14 mouse cellular contexts compared by ENCODE assay signal in the genomic region with DNA sequence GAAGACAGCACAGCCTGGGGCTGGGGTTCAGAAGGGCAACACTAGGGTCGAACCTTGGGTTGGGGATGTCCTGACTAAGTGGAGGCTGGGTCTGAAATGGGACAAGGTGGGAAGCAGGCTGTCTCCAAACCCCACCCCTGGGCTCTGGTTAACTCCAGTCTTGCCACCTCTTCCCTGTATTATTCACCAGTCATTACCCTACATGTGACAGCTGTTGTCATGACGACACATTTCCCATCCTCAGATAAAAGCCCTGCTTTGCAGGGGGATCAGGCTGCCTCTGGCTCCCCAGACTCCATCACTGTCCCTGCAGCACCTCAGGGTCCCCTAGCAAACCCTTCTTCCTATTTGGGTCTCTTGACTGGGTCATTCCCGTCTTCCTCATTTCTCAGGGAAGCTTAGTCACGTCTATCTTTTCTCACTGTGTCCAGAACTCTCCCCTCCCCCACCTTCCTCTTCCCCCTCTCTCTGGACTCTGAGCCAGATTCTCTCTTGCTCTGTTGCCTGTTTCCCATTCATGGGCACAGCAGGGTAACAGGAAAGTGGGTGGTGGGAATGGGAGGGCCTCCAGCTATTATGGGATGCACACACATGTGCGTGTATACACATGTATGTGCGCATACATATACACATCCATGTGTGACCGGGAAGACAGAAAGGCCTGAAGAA. TPM values are rescaled to one million over a fixed set of nuclear protein-coding genes. Genes with fewer than 3 reads are reported as not detected.
DNase-seq lines count a peak whose midpoint lies in the region; ATAC-seq and TF ChIP-seq lines count a peak whose summit lies in the region.
"Had no signal": no experiment of that assay in that cellular context is flagged by ENCODE, and none has a peak within 500 bp of the region (broad histone marks: within the 10 kb centered on the region; RNA-seq: fewer than 3 reads in every experiment).

No protein-coding gene starts in this region.

- H3K36me3 ChIP-seq in hindbrain, postnatal 0 days (ENCODE audit: insufficient read depth, low read length): no peaks in the 10 kb centered on the region
- no peaks in the 10 kb centered on the region for H3K36me3 ChIP-seq in neural tube, embryonic 15.5 days
- H3K36me3 ChIP-seq in intestine, embryonic 15.5 days: no peaks in the 10 kb centered on the region

- no peak overlapping the region for H3K4me2 ChIP-seq in hindbrain, postnatal 0 days (ENCODE audit: low read depth, low read length)
- H3K4me2 ChIP-seq in neural tube, embryonic 15.5 days: no peak overlapping the region
- no peak overlapping the region for H3K4me2 ChIP-seq in intestine, embryonic 15.5 days (replicated peaks)

- WGBS in hindbrain, postnatal 0 days: 48% methylated on average over 7 of the region's 7 CpGs
- 65% methylated on average over 7 of the region's 7 CpGs for WGBS in neural tube, embryonic 15.5 days
- 66% methylated on average over 7 of the region's 7 CpGs for WGBS in intestine, embryonic 15.5 days

- ATAC-seq in hindbrain, postnatal 0 days: peak; percentile 69
- ATAC-seq in neural tube, embryonic 15.5 days (ENCODE audit: low FRiP score): 0 out of 2 replicates have a peak, but pooled peaks have one; percentile 21
- ATAC-seq in intestine, embryonic 15.5 days: no peak

- no peak for TF ChIP-seq CTCF in layer of hippocampus, adult 2 months (conservative IDR thresholded peaks at IDR 0.05)
- TF ChIP-seq CTCF in brain, embryonic 14.5 days (IDR thresholded peaks at IDR 0.05; ENCODE audit: borderline replicate concordance, extremely low read depth, insufficient read depth, insufficient read length): no peak
- no peak for TF ChIP-seq CTCF in hindbrain, postnatal 0 days (IDR thresholded peaks at IDR 0.05; ENCODE audit: low read depth)

- no peaks in the 10 kb centered on the region for H3K9me3 ChIP-seq in hindbrain, postnatal 0 days (ENCODE audit: low read length)
- no peaks in the 10 kb centered on the region for H3K9me3 ChIP-seq in neural tube, embryonic 15.5 days (replicated peaks)
- no peaks in the 10 kb centered on the region for H3K9me3 ChIP-seq in intestine, embryonic 15.5 days

- peaks cover 6% of the 10 kb centered on the region for H3K4me1 ChIP-seq in hindbrain, postnatal 0 days (ENCODE audit: insufficient read depth, low read length)
- peaks cover 5% of the 10 kb centered on the region for H3K4me1 ChIP-seq in neural tube, embryonic 15.5 days
- 0 out of 2 replicates have a peak, but pooled peaks cover 8% of the 10 kb centered on the region for H3K4me1 ChIP-seq in intestine, embryonic 15.5 days (replicated peaks)

- no peak overlapping the region for H3K9ac ChIP-seq in hindbrain, postnatal 0 days (replicated peaks; ENCODE audit: low read length)
- H3K9ac ChIP-seq in neural tube, embryonic 15.5 days (replicated peaks): no peak overlapping the region
- no peak overlapping the region for H3K9ac ChIP-seq in intestine, embryonic 15.5 days

- no peak for DNase-seq in layer of hippocampus, adult 2 months (ENCODE audit: low spot score in 2 of 2)
- no peak for DNase-seq in layer of hippocampus, postnatal 36 days
- DNase-seq in brain, embryonic 14.5 days (ENCODE audit: low read depth): peak; percentile 66
- peak; percentile 29 for DNase-seq in hindbrain, postnatal 0 days (ENCODE audit: low spot score)
- no peak for DNase-seq in testis, postnatal 14 days (ENCODE audit: low spot score)
- DNase-seq: heart, postnatal 14 days; left cerebral cortex, postnatal 4 days; thymus, adult 18-20 months had no signal

- H3K4me3 ChIP-seq in layer of hippocampus, adult 2 months: no peak overlapping the region
- H3K4me3 ChIP-seq in hindbrain, postnatal 0 days (ENCODE audit: low read length): no peak overlapping the region
- H3K4me3 ChIP-seq in neural tube, embryonic 15.5 days (replicated peaks): no peak overlapping the region
- no peak overlapping the region for H3K4me3 ChIP-seq in intestine, embryonic 15.5 days (replicated peaks)

- H3K27me3 ChIP-seq in hindbrain, postnatal 0 days (ENCODE audit: insufficient read depth, low read length): no peaks in the 10 kb centered on the region
- no peaks in the 10 kb centered on the region for H3K27me3 ChIP-seq in neural tube, embryonic 15.5 days (replicated peaks)
- H3K27me3 ChIP-seq in intestine, embryonic 15.5 days (replicated peaks): no peaks in the 10 kb centered on the region

- 0 out of 2 replicates have a peak overlapping the region, but pooled peaks have one; percentile 10 for H3K27ac ChIP-seq in layer of hippocampus, adult 2 months
- no peak overlapping the region for H3K27ac ChIP-seq in hindbrain, postnatal 0 days
- H3K27ac ChIP-seq in neural tube, embryonic 15.5 days (replicated peaks): no peak overlapping the region
- no peak overlapping the region for H3K27ac ChIP-seq in intestine, embryonic 15.5 days
- H3K27ac ChIP-seq: macrophage had no signal

- TF ChIP-seq POLR2A in brain, embryonic 14.5 days (IDR thresholded peaks at IDR 0.05; ENCODE audit: borderline replicate concordance, extremely low read depth, insufficient read depth, insufficient read length, poor library complexity, severe bottlenecking): no peak

RNA-seq across cellular contexts. Expression of a gene that starts 15.1 kb away (rescaled TPM):
- total RNA-seq in layer of hippocampus, adult 2 months (2021): under 1 TPM in 1 of 2 experiments, not detected in 1; 0.26 TPM
- under 1 TPM in 1 of 2 experiments, not detected in 1; 0.07 TPM for total RNA-seq in layer of hippocampus, postnatal 36 days (2021)
- 0.18 and 0.30 TPM in 2 replicates for polyA plus RNA-seq in brain, embryonic 14.5 days (2012; rRNA removed)
- 0.47 and 0.99 TPM in 2 replicates for total RNA-seq in hindbrain, postnatal 0 days (2014; rRNA removed)
- polyA plus RNA-seq in hindbrain, postnatal 0 days (2015; fragmentation: Nextera tagmentation; extraction: Ambion mirVana): 0.89 and 1.1 TPM in 2 replicates
- 0.60 and 0.72 TPM in 2 replicates for polyA plus RNA-seq in neural tube, embryonic 15.5 days (2015; fragmentation: Nextera tagmentation; extraction: Ambion mirVana)
- polyA plus RNA-seq in intestine, embryonic 15.5 days (2015; fragmentation: Nextera tagmentation; extraction: Ambion mirVana): 1.3 and 1.7 TPM in 2 replicates
- total RNA-seq: neutrophil, adult 5-6 weeks had no signal
- polyA plus RNA-seq: macrophage had no signal

RNA-seq across cellular contexts. Expression of a gene that starts 39.6 kb away (rescaled TPM):
- total RNA-seq in layer of hippocampus, adult 2 months (2021): not detected
- not detected for total RNA-seq in layer of hippocampus, postnatal 36 days (2021)
- polyA plus RNA-seq in brain, embryonic 14.5 days (2012; rRNA removed): 0.03 TPM in 1 of 2 replicates, not detected in the other
- total RNA-seq in hindbrain, postnatal 0 days (2014; rRNA removed): not detected in 2 replicates
- polyA plus RNA-seq in hindbrain, postnatal 0 days (2015; fragmentation: Nextera tagmentation; extraction: Ambion mirVana): not detected in 2 replicates
- not detected in 2 replicates for polyA plus RNA-seq in neural tube, embryonic 15.5 days (2015; fragmentation: Nextera tagmentation; extraction: Ambion mirVana)
- polyA plus RNA-seq in intestine, embryonic 15.5 days (2015; fragmentation: Nextera tagmentation; extraction: Ambion mirVana): not detected in 2 replicates
- total RNA-seq: adrenal gland, postnatal 4 days; common myeloid progenitor, adult 5-6 weeks; heart, postnatal 14 days; left cerebral cortex, postnatal 4 days had no signal
- polyA plus RNA-seq: macrophage had no signal

RNA-seq across cellular contexts. Expression of a gene that starts 42.1 kb away (rescaled TPM):
- 1 to 10 TPM; 1.6 to 2.0 TPM for total RNA-seq in layer of hippocampus, adult 2 months (2021)
- total RNA-seq in layer of hippocampus, postnatal 36 days (2021): 1 to 10 TPM in 1 of 2 experiments, under 1 TPM in 1; 0.53 to 1.1 TPM
- polyA plus RNA-seq in brain, embryonic 14.5 days (2012; rRNA removed): 6.5 and 7.7 TPM in 2 replicates
- total RNA-seq in hindbrain, postnatal 0 days (2014; rRNA removed): 8.7 and 14.3 TPM in 2 replicates
- polyA plus RNA-seq in hindbrain, postnatal 0 days (2015; fragmentation: Nextera tagmentation; extraction: Ambion mirVana): 19.4 and 19.9 TPM in 2 replicates
- 18.2 and 23.1 TPM in 2 replicates for polyA plus RNA-seq in neural tube, embryonic 15.5 days (2015; fragmentation: Nextera tagmentation; extraction: Ambion mirVana)
- 4.5 and 5.2 TPM in 2 replicates for polyA plus RNA-seq in intestine, embryonic 15.5 days (2015; fragmentation: Nextera tagmentation; extraction: Ambion mirVana)

RNA-seq across cellular contexts. Expression of a gene that starts 46.9 kb away (rescaled TPM):
- total RNA-seq in layer of hippocampus, adult 2 months (2021): under 1 TPM; 0.12 to 0.31 TPM
- under 1 TPM in 1 of 2 experiments, not detected in 1; 0.20 TPM for total RNA-seq in layer of hippocampus, postnatal 36 days (2021)
- 0.07 and 0.13 TPM in 2 replicates for polyA plus RNA-seq in brain, embryonic 14.5 days (2012; rRNA removed)
- total RNA-seq in hindbrain, postnatal 0 days (2014; rRNA removed): 0.42 TPM in 1 of 2 replicates, not detected in the other
- 0.21 and 0.28 TPM in 2 replicates for polyA plus RNA-seq in hindbrain, postnatal 0 days (2015; fragmentation: Nextera tagmentation; extraction: Ambion mirVana)
- polyA plus RNA-seq in neural tube, embryonic 15.5 days (2015; fragmentation: Nextera tagmentation; extraction: Ambion mirVana): 0.05 and 0.32 TPM in 2 replicates
- 0.15 and 0.16 TPM in 2 replicates for polyA plus RNA-seq in intestine, embryonic 15.5 days (2015; fragmentation: Nextera tagmentation; extraction: Ambion mirVana)
- total RNA-seq: common myeloid progenitor, adult 5-6 weeks; neutrophil, adult 5-6 weeks had no signal
- polyA plus RNA-seq: macrophage had no signal

Comparison
In these comparisons a context has a peak if more than half of its experiments do, and no peak if none do; other contexts are left out.
1. DNase-seq: peak in brain, embryonic 14.5 days (single experiment) and hindbrain, postnatal 0 days (single experiment); none in layer of hippocampus, adult 2 months (0 of 2), layer of hippocampus, postnatal 36 days (0 of 2) and testis, postnatal 14 days (single experiment).